Mouse (Mus musculus): ENCODE results near the gene Pebp1. TPM values are rescaled to one million over a fixed set of nuclear protein-coding genes. Genes with fewer than 3 reads are reported as not detected.

The Pebp1 gene
- 277 TPM for polyA plus RNA-seq (2017; shearing (Covaris generic))

GRCm38 (mm10) chr5:117286831-117287822 lies at the start of gene Pebp1:
Gene Pebp1 (minus strand): TSS chr5:117287625.

DNA sequence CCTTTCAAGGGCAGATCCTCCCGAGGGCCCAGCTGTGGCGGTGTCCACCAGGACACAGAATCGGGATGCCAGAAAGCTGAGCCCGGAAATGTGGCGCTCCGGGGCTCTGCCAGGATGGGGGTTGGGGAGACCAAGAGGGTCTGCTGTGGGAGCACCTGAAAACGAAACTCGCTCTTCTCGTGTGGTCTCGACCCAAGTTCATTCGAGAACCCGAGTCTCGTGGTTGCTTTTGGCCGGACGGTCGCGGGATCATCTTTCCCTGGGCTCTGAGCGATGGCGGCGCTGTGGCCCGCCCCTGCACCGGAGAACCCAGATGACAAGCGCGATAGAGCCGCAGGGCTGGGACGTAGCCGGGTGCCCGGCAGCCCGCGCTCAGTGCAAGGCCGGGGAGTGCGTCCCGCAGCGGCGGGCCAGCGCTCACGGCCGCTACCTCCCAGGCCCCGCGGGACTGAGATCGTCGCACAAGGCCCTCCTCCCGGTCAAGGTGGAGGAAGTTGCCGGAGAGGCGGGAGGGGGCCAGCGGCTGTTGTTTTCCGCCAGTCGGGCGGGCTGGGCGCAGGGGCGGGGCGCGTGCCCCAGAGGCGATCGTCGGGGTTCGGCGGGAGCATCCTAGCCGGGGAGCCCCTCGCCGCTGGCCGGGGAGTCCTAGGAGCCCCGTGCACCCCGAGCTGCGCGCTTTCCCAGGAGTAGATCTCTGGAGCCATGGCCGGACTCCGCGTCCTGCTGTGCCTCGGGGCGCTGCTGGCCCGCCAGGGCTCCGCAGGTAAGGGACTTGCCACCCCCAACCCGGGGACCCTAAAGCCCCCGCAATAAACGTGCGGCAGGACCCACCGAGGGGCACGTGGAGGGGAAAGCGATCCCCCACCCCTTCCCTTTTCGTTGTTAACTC lies 31.6 kb upstream of the Pebp1 start, which contains the start of gene Vsig10:
Gene Vsig10 (plus strand): TSS at position 343 of the 889 bp plus-strand sequence.

Other genes starting within 250 kb of the Pebp1 start
- 4.7 TPM for gene Suds3, start 171.5 kb downstream of the Pebp1 start, polyA plus RNA-seq (2017; shearing (Covaris generic))
- 141 TPM for gene Taok3, start 167.5 kb downstream of the Pebp1 start, polyA plus RNA-seq (2017; shearing (Covaris generic))
- gene Vsig10, start 31.5 kb upstream of the Pebp1 start, polyA plus RNA-seq (2017; shearing (Covaris generic)), result 11.3 TPM
- 6.6 TPM for gene Wsb2, start 69.7 kb upstream of the Pebp1 start, polyA plus RNA-seq (2017; shearing (Covaris generic))
- gene Rfc5, start 101.4 kb upstream of the Pebp1 start, polyA plus RNA-seq (2017; shearing (Covaris generic)), result 35.0 TPM
- gene Ksr2, start 126.4 kb upstream of the Pebp1 start, polyA plus RNA-seq (2017; shearing (Covaris generic)), result 1.5 TPM